Mouse (Mus musculus) C2C12 (cell line): ENCODE results near the gene Wwc1.

Experiments used
- CEBPB ChIP-seq: IDR thresholded peaks from one replicate; pipeline ENCODE4 v1.6.1; 2011; ENCODE audit warnings: low read depth, mild to moderate bottlenecking, control low read depth, moderate library complexity
- CTCF ChIP-seq: IDR thresholded peaks from one replicate; pipeline ENCODE4 v1.5.1; 2011; ENCODE audit not compliant: control insufficient read depth, insufficient read depth, insufficient read length
- FOSL1 ChIP-seq: IDR thresholded peaks from one replicate; pipeline ENCODE4 v1.8.0; 2011; ENCODE audit warnings: mild to moderate bottlenecking, low read length; ENCODE audit not compliant: poor library complexity, insufficient read depth, severe bottlenecking
- USF1 ChIP-seq: IDR thresholded peaks from one replicate; pipeline ENCODE4 v1.6.1; 2011; ENCODE audit warnings: low read depth, mild to moderate bottlenecking, control low read depth, moderate library complexity

DNA sequence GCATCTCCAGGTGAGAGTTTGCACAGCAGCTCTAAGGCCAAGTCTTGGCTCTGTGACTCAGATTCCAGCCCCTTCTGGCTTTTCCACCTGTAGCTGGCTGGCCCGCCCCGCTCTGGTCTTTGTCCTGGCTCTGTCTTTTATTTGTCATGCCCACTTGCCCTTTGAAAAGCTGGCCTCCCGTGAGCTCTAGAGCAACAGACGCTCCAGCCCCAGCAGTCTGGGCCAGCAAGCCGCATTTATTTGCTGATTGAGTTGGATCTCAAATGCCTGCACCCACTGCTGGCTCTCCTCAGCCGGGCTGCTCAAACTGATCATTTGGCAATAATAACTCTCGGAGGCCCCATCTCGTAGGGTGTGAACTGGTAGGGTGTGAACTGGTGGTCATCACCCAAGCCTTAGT is 64.8 kb downstream of the Wwc1 start:
- no peak for TF ChIP-seq CTCF
- TF ChIP-seq CEBPB: no peak
- no peak for TF ChIP-seq USF1
- no peak for TF ChIP-seq FOSL1
